Mouse (Mus musculus) right cerebral cortex, postnatal 36 days (tissue): ENCODE data around the gene Crabp1.

Experiments used
- DNase-seq, 2 experiments: peaks; one replicate each; pipeline ENCODE4 v3.0.0; 2022; ENCODE audit warnings: low spot score in 2 of 2, mixed read lengths in 1 of 2

The Crabp1 gene

GRCm38 (mm10) chr9:54770140-54770780, 5.7 kb downstream of the Crabp1 start:
- no peak for DNase-seq

- DNase-seq = no peak
Measured at GRCm38 (mm10) chr9:54776451-54776982, 12.0 kb downstream of the Crabp1 start.

GRCm38 (mm10) chr9:54779280-54779679, 14.7 kb downstream of the Crabp1 start:
- no peak for DNase-seq

GRCm38 (mm10) chr9:54782504-54782903, 18.0 kb downstream of the Crabp1 start:
- DNase-seq = no peak

DNA sequence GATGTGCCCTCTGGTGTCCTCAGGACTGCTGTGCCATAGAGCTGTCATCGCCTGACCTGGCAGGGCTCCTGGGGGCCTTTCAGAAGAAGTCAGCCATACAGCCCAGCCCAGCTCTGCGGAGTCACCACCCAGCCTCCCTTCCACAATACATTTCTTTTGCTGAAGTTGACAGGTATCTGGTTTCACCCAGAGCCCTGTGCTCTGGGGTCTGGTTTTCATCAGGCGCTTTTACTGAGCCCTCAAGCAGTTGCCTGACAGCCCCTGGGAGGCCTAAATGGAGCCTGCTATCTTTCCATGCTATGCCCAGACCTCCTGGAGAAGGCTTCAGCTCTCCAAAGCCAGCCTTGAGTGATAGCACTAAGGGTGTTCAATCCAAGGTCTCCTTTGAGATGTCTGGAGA, 19.5 kb downstream of the Crabp1 start:
- DNase-seq = no peak

DNA sequence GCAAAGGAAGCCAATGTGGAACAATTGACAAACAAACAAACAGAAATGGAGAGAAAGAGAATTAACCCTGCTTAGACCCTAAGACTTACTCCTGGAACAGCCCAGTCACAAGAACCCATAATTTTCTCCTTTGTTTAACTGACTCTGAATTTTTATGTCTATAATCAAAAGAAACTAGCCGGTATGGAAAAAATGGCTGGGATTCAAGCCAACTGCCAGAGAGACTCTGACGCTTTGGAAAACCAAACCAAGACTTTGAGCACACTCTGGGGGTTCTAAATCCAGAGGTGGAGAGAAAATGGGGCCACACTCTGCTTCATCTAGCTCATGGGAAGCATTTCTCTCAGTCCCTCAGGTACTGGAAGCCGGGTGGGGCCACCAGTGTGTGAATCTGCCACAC, 20.7 kb downstream of the Crabp1 start:
- no peak for DNase-seq

DNA sequence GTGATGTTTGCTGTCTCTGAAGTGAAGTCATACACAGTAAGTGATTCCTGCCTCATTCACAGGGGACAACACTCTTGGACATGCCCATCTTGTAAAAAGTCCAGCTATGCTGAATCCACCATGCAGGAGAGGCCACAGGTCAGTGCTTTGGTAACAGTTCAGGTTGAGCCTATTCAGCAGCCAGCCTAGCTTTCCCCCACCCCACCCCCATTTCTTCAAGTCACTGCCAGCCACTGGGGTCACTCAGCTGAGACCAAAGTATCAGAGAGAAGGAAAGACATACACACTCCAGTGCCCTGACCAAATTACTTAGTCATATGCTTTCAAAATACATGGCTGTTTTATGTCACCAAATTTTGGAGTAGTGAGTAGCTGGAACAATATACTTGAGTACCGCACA, 21.5 kb downstream of the Crabp1 start:
- no peak for DNase-seq

DNA sequence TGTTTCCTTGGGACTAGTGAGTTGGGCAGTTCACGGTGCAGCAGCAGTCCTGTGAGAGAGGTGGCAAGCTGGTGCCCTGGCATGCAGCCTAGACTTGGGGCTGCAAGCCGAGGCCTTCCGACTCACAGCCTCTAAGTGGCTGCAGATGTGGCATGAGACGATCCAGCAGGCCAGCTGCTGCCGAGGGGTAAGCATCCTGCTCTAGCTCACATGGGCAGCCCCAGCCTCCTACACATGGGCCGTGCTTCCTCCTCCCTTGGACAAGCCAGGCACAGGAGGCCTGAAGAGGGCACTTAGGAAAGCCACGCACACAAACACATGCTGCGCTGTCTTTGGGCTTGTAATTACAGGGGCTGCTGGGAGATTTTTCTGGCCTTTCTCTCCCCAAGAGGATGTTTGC, 23.2 kb downstream of the Crabp1 start:
- DNase-seq = no peak

GRCm38 (mm10) chr9:54790271-54790670, 25.7 kb downstream of the Crabp1 start:
- no peak for DNase-seq

GRCm38 (mm10) chr9:54801460-54801961, 37.0 kb downstream of the Crabp1 start:
- no peak for DNase-seq

- no peak for DNase-seq
Measured at GRCm38 (mm10) chr9:54802749-54803679, 38.5 kb downstream of the Crabp1 start.

GRCm38 (mm10) chr9:54804351-54804750, 39.8 kb downstream of the Crabp1 start:
- no peak for DNase-seq

DNA sequence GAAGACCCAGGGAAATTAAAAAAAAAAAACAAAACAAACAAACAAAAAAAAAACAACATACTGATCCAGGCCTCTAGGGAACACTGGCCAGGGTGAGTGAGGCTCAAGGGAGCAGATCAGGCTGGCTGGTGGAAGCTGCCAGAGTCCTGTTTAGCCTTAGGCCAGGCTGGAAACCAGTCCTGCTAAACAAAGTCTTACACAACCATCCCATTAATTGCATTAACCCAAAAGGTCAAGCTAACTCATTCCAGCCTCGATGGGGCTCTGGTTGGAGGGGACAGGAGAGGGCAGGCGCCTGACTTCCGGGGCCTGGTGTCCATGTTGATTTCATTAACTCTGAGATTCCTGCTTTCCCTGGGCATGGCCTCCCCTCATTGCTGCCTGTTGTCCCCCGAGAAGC, 43.2 kb downstream of the Crabp1 start:
- DNase-seq = no peak

- no peak for DNase-seq
Measured at GRCm38 (mm10) chr9:54809953-54810352, 45.4 kb downstream of the Crabp1 start.

DNA sequence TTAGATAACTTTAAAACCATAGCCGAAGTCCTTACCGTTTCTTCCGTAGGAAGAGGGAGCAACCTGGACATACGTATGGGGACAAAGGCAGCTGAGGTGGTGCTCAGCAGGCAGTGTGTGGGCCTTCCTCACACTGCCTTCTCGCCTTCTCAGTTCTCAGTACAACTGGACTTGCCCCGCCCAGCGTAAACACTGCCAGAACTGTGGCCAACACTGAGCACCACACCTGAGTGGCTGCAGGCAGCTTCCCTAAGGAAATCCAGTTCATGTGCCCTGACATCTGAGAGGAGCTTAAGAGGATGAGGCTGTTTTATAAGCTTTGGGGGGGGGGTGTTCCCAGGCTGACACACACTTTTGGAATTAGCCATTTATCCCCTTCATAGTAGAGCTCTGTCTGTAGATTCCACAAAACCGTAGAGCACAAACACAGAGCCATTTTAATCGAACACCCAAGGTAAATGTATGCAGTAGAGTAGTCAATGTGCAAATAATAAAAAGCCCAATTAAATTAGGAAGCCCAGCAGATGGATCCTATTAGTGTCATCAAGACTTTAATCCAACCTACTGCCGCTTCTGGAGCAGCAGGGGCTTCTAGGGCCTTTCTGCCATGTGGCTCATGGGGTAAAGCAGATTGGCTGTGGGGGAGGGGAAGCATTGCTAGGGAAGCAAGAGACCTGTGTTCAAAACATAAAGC, 52.1 kb downstream of the Crabp1 start:
- DNase-seq = no peak

- DNase-seq = peak; percentile 1 to 10
Measured at GRCm38 (mm10) chr9:54821442-54822100, 57.0 kb downstream of the Crabp1 start.
